Mouse (Mus musculus): ENCODE data around the gene Yju2. TPM values are rescaled to one million over a fixed set of nuclear protein-coding genes. Genes with fewer than 3 reads are reported as not detected.

Yju2 gene
- 40.2 TPM for polyA plus RNA-seq (2017; shearing (Covaris generic))

GRCm38 (mm10) chr17:55958918-55959728 is at the start of gene Yju2:
Gene Yju2 (plus strand): TSS chr17:55959099.

GRCm38 (mm10) chr17:55949400-55949799 is 9.5 kb upstream of the Yju2 start, which contains the start of gene Zfp119b:
Gene Zfp119b (minus strand): TSS chr17:55949500.

GRCm38 (mm10) chr17:55952447-55953027 is 6.4 kb upstream of the Yju2 start, which contains the start of gene Ebi3:
Gene Ebi3 (plus strand): TSS chr17:55952640.

GRCm38 (mm10) chr17:55969966-55970891 is 11.3 kb downstream of the Yju2 start, which contains the start of gene Shd:
Gene Shd (plus strand): TSS chr17:55970467.

GRCm38 (mm10) chr17:55986030-55986961 is 27.4 kb downstream of the Yju2 start, which contains the start of gene Fsd1:
Gene Fsd1 (plus strand): TSS chr17:55986509.

GRCm38 (mm10) chr17:56005415-56006061 is 46.6 kb downstream of the Yju2 start, which contains the start of the genes Stap2 and Mpnd:
Gene Stap2 (minus strand): TSS chr17:56005584.
Gene Mpnd (plus strand): TSS chr17:56005711.

Other genes starting within 250 kb of the Yju2 start
- 23.4 TPM for gene Pot1b, start 246.5 kb upstream of the Yju2 start, polyA plus RNA-seq (2017; shearing (Covaris generic))
- 1.2 TPM for gene Adgre4, start 209.1 kb upstream of the Yju2 start, polyA plus RNA-seq (2017; shearing (Covaris generic))
- 26.8 TPM for gene Zfp119a, start 80.2 kb upstream of the Yju2 start, polyA plus RNA-seq (2017; shearing (Covaris generic))
- 31.1 TPM for gene Zfp959, start 67.0 kb upstream of the Yju2 start, polyA plus RNA-seq (2017; shearing (Covaris generic))
- 15.2 TPM for gene Zfp119b, start 9.6 kb upstream of the Yju2 start, polyA plus RNA-seq (2017; shearing (Covaris generic))
- 48.5 TPM for gene Ebi3, start 6.5 kb upstream of the Yju2 start, polyA plus RNA-seq (2017; shearing (Covaris generic))
- 0.19 TPM for gene Shd, start 11.4 kb downstream of the Yju2 start, polyA plus RNA-seq (2017; shearing (Covaris generic))
- not detected for gene Fsd1, start 27.4 kb downstream of the Yju2 start, polyA plus RNA-seq (2017; shearing (Covaris generic))
- gene Stap2, start 46.5 kb downstream of the Yju2 start, polyA plus RNA-seq (2017; shearing (Covaris generic)) = 0.24 TPM
- 29.7 TPM for gene Mpnd, start 46.6 kb downstream of the Yju2 start, polyA plus RNA-seq (2017; shearing (Covaris generic))
- 149 TPM for gene Sh3gl1, start 77.5 kb downstream of the Yju2 start, polyA plus RNA-seq (2017; shearing (Covaris generic))
- gene Chaf1a, start 81.3 kb downstream of the Yju2 start, polyA plus RNA-seq (2017; shearing (Covaris generic)) = 0.52 TPM
- 82.8 TPM for gene Ubxn6, start 115.9 kb downstream of the Yju2 start, polyA plus RNA-seq (2017; shearing (Covaris generic))
- 145 TPM for gene Hdgfl2, start 120.5 kb downstream of the Yju2 start, polyA plus RNA-seq (2017; shearing (Covaris generic))
- not detected for gene Plin4, start 150.7 kb downstream of the Yju2 start, polyA plus RNA-seq (2017; shearing (Covaris generic))
- not detected for gene Plin5, start 158.5 kb downstream of the Yju2 start, polyA plus RNA-seq (2017; shearing (Covaris generic))
- gene Lrg1, start 162.9 kb downstream of the Yju2 start, polyA plus RNA-seq (2017; shearing (Covaris generic)) = not detected
- gene Sema6b, start 181.2 kb downstream of the Yju2 start, polyA plus RNA-seq (2017; shearing (Covaris generic)) = not detected
- 40.2 TPM for gene Tnfaip8l1, start 203.4 kb downstream of the Yju2 start, polyA plus RNA-seq (2017; shearing (Covaris generic))
- 74.8 TPM for gene Mydgf, start 224.8 kb downstream of the Yju2 start, polyA plus RNA-seq (2017; shearing (Covaris generic))